Mouse (Mus musculus) lung, embryonic 14.5 days (tissue): ENCODE data around the gene Ccdc180. TPM values are rescaled to one million over a fixed set of nuclear protein-coding genes. Genes with fewer than 3 reads are reported as not detected.
A peak's percentile ranks its signal among the peaks of the same experiment; 100 is the strongest.

Experiments used
- ATAC-seq: fragments of 200-750 bp; cut with Nextera tagmentation; 2 replicates; pipeline ENCODE4 v1.8.0; 2017; ENCODE audit warnings: mild to moderate bottlenecking, moderate TSS enrichment, moderate library complexity; ENCODE audit not compliant: insufficient read depth
- DNase-seq: peaks from one replicate; pipeline ENCODE4 v3.0.0-alpha.2; 2015
- H3K27ac ChIP-seq: fragments of 300-500 bp; sonication (generic); 2 replicates; pipeline ENCODE4 v1.5.1; 2014; ENCODE audit warnings: low read depth, mild to moderate bottlenecking, moderate library complexity
- H3K27me3 ChIP-seq: fragments of 300-500 bp; sonication (generic); 2 replicates; pipeline ENCODE4 v1.6.1; 2014; ENCODE audit warnings: low read length, control low read depth; ENCODE audit not compliant: insufficient read depth
- H3K36me3 ChIP-seq: fragments of 300-500 bp; sonication (generic); 2 replicates; pipeline ENCODE4 v1.6.1; 2014; ENCODE audit warnings: control low read depth; ENCODE audit not compliant: insufficient read depth
- H3K4me1 ChIP-seq: fragments of 300-500 bp; sonication (generic); 2 replicates; pipeline ENCODE4 v1.6.1; 2014; ENCODE audit warnings: antibody characterized with exemption, control low read depth; ENCODE audit not compliant: insufficient read depth
- H3K4me2 ChIP-seq: fragments of 300-500 bp; sonication (generic); 2 replicates; pipeline ENCODE4 v1.6.1; 2014; ENCODE audit warnings: mild to moderate bottlenecking
- H3K4me3 ChIP-seq: fragments of 300-500 bp; sonication (generic); 2 replicates; pipeline ENCODE4 v1.5.1; 2014; ENCODE audit warnings: low read depth, low read length
- H3K9ac ChIP-seq: fragments of 300-500 bp; sonication (generic); 2 replicates; pipeline ENCODE4 v1.6.1; 2014
- H3K9me3 ChIP-seq: fragments of 300-500 bp; sonication (generic); 2 replicates; pipeline ENCODE4 v1.6.1; 2016; ENCODE audit warnings: low read depth, low read length, control low read depth
- CTCF ChIP-seq: IDR thresholded peaks from 2 replicates; pipeline ENCODE4 v1.5.1; 2016; ENCODE audit warnings: antibody characterized with exemption, low read depth
- WGBS: fragments of 180-500 bp; shearing (Covaris S2); extraction: QIAGEN DNeasy Blood & Tissue Kit; methylation state at CpG from one replicate; pipeline ENCODE4 v1.1.7; 2014; 5-methylcytosine and 5-hydroxymethylcytosine counted together
- polyA plus RNA-seq: library from polyadenylated mRNA; unstranded; fragments of >200 nt; fragmentation: Nextera tagmentation; extraction: Ambion mirVana; gene quantifications from 2 replicates; pipeline ENCODE4 v1.2.1, GENCODE M21; 2014

Gene Ccdc180
- polyA plus RNA-seq, 1 experiment from 2014 or later = 0.13 TPM

DNA sequence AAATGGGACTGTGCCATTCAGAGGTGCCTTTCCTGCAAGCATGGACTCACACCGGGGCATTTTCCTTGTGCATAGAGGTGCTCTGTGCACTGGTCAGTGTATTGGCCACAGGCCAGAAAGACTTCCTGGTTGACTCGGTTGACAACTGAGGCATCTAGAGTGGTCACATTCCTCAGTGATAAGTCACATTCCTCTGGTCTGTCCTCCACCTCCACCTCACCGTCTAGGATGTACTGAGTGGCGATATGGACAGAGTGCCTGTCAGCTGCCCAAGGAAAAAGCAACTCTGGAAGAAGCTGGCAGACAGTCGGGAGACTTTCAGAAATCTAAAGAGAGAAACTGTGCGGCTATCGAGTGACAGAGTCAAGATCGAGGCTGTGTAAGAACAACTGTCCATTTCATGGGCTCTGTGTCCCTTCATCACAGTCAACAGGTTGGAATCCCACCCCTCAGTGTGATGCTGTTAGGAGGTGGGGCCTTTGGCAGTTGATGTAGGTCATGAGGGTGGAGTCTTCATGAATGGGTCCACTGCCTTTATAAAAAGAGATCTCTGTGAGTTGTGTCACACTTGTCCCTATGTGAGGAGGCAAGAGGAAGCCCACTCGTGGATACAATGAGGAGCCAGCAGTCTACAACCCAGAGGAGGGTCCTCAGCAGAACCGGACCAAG lies 74.8 kb downstream of the Ccdc180 start, which contains the start of gene Tdrd7:
Gene Tdrd7 (plus strand): TSS at position 564 of the 669 bp plus-strand sequence.
- ATAC-seq = peak; percentile 75
- WGBS = 39% methylated on average over 10 of the region's 10 CpGs

DNA sequence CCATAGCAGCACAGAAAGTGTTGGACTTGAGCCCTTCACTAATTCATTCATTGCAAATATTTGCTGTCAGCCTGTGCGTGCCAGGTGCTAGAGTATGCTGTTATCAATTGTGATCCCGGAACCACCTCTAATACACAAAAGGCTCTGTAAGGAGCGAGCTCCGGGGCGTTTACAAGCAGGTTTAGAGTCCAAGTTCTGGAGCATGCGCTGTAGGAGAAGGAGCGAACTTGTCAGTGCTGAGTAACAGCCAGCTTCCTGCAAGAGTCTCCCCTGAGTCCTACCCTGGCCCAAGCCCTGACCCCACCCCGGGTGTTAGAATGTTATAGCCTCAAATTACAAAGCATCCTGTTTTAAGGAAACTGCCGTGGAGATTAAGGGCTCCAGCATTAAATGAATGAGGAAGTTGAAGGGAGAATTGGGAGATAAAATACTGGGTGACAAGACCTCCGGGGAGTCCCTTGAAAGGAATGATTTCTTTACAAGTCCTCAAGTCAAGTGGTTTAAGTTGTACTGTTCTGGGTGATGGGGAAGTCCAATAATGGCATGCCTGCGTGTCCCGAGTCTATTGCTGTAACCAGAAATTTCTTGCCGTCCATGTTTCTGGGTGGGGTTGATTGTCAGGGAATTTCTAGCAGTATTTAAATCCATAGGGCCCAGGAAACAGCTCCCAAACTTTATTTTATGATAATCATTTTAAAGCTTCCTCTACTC lies 75.8 kb downstream of the Ccdc180 start:
- TF ChIP-seq CTCF = no peak
- ATAC-seq = peak; percentile 73
- no peaks in the 10 kb centered on the region for H3K36me3 ChIP-seq
- no peaks in the 10 kb centered on the region for H3K9me3 ChIP-seq
- no peaks in the 10 kb centered on the region for H3K4me1 ChIP-seq
- 20% methylated on average over 13 of the region's 13 CpGs for WGBS
- H3K4me3 ChIP-seq = no peak overlapping the region; the same call in 1 of the 2 replicates
- H3K4me2 ChIP-seq = peak overlapping the region; percentile 31
- H3K27ac ChIP-seq = peak overlapping the region; percentile 56
- DNase-seq = peak; percentile 66
- H3K27me3 ChIP-seq = no peaks in the 10 kb centered on the region
- no peak overlapping the region for H3K9ac ChIP-seq

More for the DNA sequence above, 74.8 kb downstream of the Ccdc180 start, which contains the start of gene Tdrd7:
- H3K27ac ChIP-seq = peak within 1 kb of the TSS; percentile 56
- H3K36me3 ChIP-seq = no peaks in the 10 kb centered on the region
- no peak within 1 kb of the TSS for H3K9ac ChIP-seq
- TF ChIP-seq CTCF = no peak
- no peaks in the 10 kb centered on the region for H3K9me3 ChIP-seq
- no peaks in the 10 kb centered on the region for H3K4me1 ChIP-seq
- peak within 1 kb of the TSS; percentile 31 for H3K4me2 ChIP-seq
- peak; percentile 76 for DNase-seq
- H3K4me3 ChIP-seq = no peak within 1 kb of the TSS; the same call in 1 of the 2 replicates
- H3K27me3 ChIP-seq = no peaks in the 10 kb centered on the region

DNA sequence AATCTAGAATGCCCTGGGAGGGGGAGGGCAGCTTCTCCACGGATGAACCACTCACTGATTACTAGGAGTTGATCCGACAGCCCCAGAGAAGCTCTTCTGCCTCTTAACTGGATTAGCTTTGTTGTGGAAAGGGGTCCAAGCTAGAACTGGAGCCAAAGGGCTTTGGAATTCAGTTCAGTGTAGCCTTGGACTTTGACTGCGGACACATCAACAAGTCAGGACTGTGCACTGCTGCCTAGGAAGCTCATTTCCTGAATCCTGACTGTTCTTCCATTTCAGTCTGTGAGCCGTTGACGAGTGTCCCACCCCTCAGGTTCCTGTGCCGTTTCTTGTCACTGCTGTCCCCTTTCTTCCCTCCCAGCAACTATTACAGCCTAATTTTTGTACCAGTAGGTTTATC lies 76.6 kb downstream of the Ccdc180 start:
- H3K27me3 ChIP-seq = no peaks in the 10 kb centered on the region
- 24% methylated on average over 6 of the region's 6 CpGs for WGBS
- no peak overlapping the region for H3K4me2 ChIP-seq
- no peaks in the 10 kb centered on the region for H3K9me3 ChIP-seq
- no peak overlapping the region for H3K9ac ChIP-seq
- no peak for TF ChIP-seq CTCF
- H3K36me3 ChIP-seq = no peaks in the 10 kb centered on the region
- no peak overlapping the region for H3K4me3 ChIP-seq
- DNase-seq = peak; percentile 33
- ATAC-seq = no peak
- peak overlapping the region; percentile 21; the same call in 1 of the 2 replicates for H3K27ac ChIP-seq
- H3K4me1 ChIP-seq = no peaks in the 10 kb centered on the region

DNA sequence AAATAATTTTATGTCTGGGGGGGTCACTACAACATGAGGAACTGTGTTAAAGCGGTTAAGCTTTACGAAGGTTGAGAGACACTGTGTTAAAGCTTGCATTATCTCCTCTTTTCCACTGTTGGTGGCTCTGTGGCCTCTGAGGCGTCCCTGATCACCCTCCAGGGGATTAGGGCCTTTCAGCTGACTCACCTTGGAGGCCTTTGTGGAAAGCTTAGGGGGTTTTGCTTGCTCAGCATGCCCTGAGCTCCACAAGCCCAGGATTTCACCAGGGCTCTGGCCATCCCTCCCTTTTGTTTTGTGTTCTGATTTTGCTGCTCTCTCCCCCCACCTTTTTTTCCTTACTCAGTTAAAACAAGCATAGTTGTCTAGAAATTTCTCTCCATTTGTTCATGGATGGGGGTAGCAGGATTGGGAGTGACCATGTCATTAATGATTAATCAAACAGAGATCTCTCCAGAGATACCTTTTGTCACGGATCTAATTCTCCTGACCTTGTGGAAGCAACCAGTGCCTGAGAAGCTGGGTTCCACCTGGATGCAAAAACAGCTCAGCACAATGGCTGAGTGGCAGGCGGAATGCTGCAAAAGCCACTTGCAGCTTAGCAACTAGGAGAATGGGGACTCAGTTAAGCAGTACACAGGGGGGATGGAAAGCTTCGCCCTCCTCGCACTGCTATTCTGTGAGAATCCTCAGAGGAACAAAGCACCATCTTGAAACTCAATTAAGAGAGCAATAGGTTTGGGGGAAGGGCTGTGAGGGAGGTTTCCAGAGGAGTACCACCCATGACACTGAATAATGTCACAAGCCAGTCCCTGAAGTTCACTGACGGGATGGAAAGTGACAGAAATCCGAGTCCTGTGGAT lies 77.6 kb downstream of the Ccdc180 start:
- no peak for DNase-seq
- 49% methylated on average over 9 of the region's 9 CpGs for WGBS
- H3K27me3 ChIP-seq = no peaks in the 10 kb centered on the region
- no peaks in the 10 kb centered on the region for H3K4me1 ChIP-seq
- no peak overlapping the region for H3K4me3 ChIP-seq
- H3K27ac ChIP-seq = no peak overlapping the region
- no peak for TF ChIP-seq CTCF
- ATAC-seq = no peak
- H3K4me2 ChIP-seq = no peak overlapping the region
- H3K9me3 ChIP-seq = no peaks in the 10 kb centered on the region
- H3K36me3 ChIP-seq = no peaks in the 10 kb centered on the region
- H3K9ac ChIP-seq = no peak overlapping the region

DNA sequence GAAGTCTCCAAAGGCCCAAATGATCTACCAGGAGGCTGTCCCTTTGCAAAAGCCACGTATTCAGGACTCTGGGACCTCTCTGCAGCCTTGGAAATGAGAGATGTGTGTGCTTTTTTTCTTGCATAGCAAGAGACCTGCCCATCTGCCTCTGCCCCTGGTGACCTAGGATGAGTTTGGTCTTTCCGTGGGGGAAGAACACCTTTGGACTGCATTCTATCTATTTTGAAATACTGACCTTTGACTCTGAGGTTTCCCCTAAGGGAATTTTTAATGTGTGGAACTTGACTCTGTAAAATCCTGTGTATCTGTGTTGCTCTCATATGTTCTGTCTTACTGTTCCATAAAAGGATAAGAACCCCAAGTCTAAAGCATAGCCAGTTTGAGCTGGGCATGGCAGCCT lies 78.9 kb downstream of the Ccdc180 start:
- ATAC-seq (no peak), DNase-seq (no peak)
- no peaks in the 10 kb centered on the region; the same call in 1 of the 2 replicates for H3K4me1 ChIP-seq
- no peak overlapping the region for H3K4me2 ChIP-seq
- no peak overlapping the region for H3K27ac ChIP-seq
- H3K9ac ChIP-seq = no peak overlapping the region
- no peaks in the 10 kb centered on the region for H3K9me3 ChIP-seq
- TF ChIP-seq CTCF = no peak
- no peaks in the 10 kb centered on the region for H3K36me3 ChIP-seq
- no peak overlapping the region for H3K4me3 ChIP-seq
- H3K27me3 ChIP-seq = no peaks in the 10 kb centered on the region; the same call in 1 of the 2 replicates
- WGBS = 68% methylated on average over 2 of the region's 2 CpGs

DNA sequence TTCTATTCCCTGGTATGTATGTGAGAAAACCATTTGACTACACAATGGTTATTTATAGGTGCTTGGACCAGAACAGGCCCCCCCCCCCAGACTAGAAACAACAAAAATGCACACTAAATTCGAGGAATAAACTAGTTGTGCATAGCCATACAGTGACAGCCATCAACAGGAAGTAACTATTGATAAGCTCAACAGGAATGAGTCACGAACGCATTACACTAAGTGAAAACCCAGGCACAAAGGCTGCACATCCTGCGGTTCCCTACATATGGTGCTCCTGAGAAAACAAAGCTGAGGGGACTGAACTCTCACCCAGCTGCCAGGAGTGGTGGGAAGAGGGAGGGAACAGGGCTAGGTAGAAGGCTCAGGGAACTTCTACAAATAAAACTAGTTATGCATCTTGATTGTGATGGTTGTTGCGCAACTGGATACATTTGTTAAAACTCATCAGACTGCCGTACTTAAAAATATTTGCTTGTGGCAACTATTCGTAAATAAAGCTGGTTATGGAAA lies 80.0 kb downstream of the Ccdc180 start:
- ATAC-seq = no peak
- H3K9me3 ChIP-seq = no peaks in the 10 kb centered on the region
- H3K9ac ChIP-seq = no peak overlapping the region
- H3K4me2 ChIP-seq = no peak overlapping the region
- H3K27ac ChIP-seq = no peak overlapping the region
- no peaks in the 10 kb centered on the region; the same call in 1 of the 2 replicates for H3K27me3 ChIP-seq
- no peaks in the 10 kb centered on the region for H3K36me3 ChIP-seq
- WGBS = 58% methylated on average over 7 of the region's 7 CpGs
- TF ChIP-seq CTCF = no peak
- no peak overlapping the region for H3K4me3 ChIP-seq
- no peaks in the 10 kb centered on the region; the same call in 1 of the 2 replicates for H3K4me1 ChIP-seq
- no peak for DNase-seq
